ENCODE assay signal across 7 mouse cellular contexts in the genomic region with DNA sequence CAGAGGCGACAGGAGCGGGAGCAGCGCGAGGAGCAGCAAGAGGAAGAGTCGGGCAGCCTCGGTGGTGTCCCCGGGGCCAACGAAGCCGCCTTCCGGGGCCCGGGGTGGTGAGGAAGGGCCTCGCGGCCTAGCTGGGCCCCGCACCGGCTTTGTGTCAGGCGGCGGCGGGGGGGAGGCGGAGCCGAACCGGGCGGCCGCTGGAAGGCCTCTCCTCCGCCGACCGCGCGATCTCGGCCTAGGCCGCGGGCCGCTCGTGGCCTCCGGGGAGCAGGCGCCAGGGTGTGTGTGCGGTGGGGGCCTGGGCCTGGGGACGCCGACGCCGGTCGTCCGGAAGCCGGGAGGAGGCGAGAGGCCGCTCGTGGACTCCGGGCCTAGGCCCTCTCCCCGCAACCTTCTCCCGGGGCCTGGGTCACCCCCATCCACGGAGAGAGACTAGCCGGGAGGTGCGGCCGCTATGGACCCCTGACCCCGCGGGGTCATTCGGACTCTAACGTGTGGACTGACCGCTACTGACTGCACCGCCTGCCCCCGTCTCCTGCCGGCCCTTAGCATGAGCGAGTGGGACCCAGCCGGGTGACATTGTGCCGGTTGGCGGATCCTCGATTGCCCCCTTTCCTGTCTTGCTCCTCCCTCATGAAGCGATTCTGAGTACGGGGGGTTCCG. TPM values are rescaled to one million over a fixed set of nuclear protein-coding genes. Genes with fewer than 3 reads are reported as not detected.
A peak's percentile ranks its signal among the peaks of the same experiment; 100 is the strongest.
DNase-seq lines count a peak whose midpoint lies in the region; ATAC-seq lines count a peak whose summit lies in the region.

No protein-coding gene starts in this region.

- peak overlapping the region; percentile 100 for H3K4me3 ChIP-seq in embryonic facial prominence, embryonic 10.5 days
- peak overlapping the region; percentile 99 for H3K4me3 ChIP-seq in intestine, embryonic 16.5 days (ENCODE audit: low read length)

- no peaks in the 10 kb centered on the region for H3K27me3 ChIP-seq in embryonic facial prominence, embryonic 10.5 days (replicated peaks; ENCODE audit: low read depth, poor library complexity, severe bottlenecking)
- H3K27me3 ChIP-seq in intestine, embryonic 16.5 days (replicated peaks; ENCODE audit: control insufficient read depth, insufficient read depth, low read length): no peaks in the 10 kb centered on the region

- peak; percentile 33 for ATAC-seq in granulocyte monocyte progenitor cell, adult 5-6 weeks (replicated peaks; ENCODE audit: poor library complexity, severe bottlenecking)
- ATAC-seq in intestine, embryonic 16.5 days: peak; percentile 66
- ATAC-seq in megakaryocyte-erythroid progenitor cell, adult 5-6 weeks (replicated peaks; ENCODE audit: low FRiP score, low TSS enrichment, poor library complexity, severe bottlenecking): peak; percentile 20; the same call in 1 of the 2 replicates

- peak overlapping the region; percentile 81 for H3K4me2 ChIP-seq in intestine, embryonic 16.5 days (ENCODE audit: low read depth, low read length)

- peaks cover 27% of the 10 kb centered on the region for H3K4me1 ChIP-seq in embryonic facial prominence, embryonic 10.5 days
- peaks cover 15% of the 10 kb centered on the region for H3K4me1 ChIP-seq in intestine, embryonic 16.5 days (ENCODE audit: control insufficient read depth, insufficient read depth, low read length)

- peak overlapping the region; percentile 100 for H3K27ac ChIP-seq in embryonic facial prominence, embryonic 10.5 days (replicated peaks)
- peak overlapping the region; percentile 83 for H3K27ac ChIP-seq in intestine, embryonic 16.5 days (ENCODE audit: low read length)

- H3K9me3 ChIP-seq in embryonic facial prominence, embryonic 10.5 days: no peaks in the 10 kb centered on the region
- H3K9me3 ChIP-seq in intestine, embryonic 16.5 days (ENCODE audit: control insufficient read depth, low read length): no peaks in the 10 kb centered on the region

- WGBS in embryonic facial prominence, embryonic 10.5 days: under 1% methylated on average over 69 of the region's 69 CpGs
- WGBS in intestine, embryonic 16.5 days: under 1% methylated on average over 63 of the region's 69 CpGs

- intact Hi-C loops in left cerebral cortex, postnatal 36 days (cut with DNase I): loop anchor here (5.0 kb wide), 1 partner anchor 157 kb away; no protein-coding TSS in a partner anchor

- peaks cover 37% of the 10 kb centered on the region for H3K36me3 ChIP-seq in embryonic facial prominence, embryonic 10.5 days (replicated peaks)
- no peaks in the 10 kb centered on the region for H3K36me3 ChIP-seq in intestine, embryonic 16.5 days (ENCODE audit: control insufficient read depth, insufficient read depth, low read length)

- H3K9ac ChIP-seq in intestine, embryonic 16.5 days (ENCODE audit: low read depth, low read length): peak overlapping the region; percentile 100

- DNase-seq in adrenal gland, postnatal 14 days: peak; percentile 73
- peak; percentile 72 for DNase-seq in embryonic facial prominence, embryonic 10.5 days (ENCODE audit: low spot score)
- peak; percentile 61 to 68 for DNase-seq in left cerebral cortex, postnatal 36 days (ENCODE audit: low spot score in 2 of 2)
- peak; percentile 56 for DNase-seq in right cerebral cortex, postnatal 4 days

RNA-seq across cellular contexts. Expression of a gene that starts 4.8 kb away (rescaled TPM):
- total RNA-seq in adrenal gland, postnatal 14 days (2021): 55.2 and 58.2 TPM in 2 replicates
- 29.3 and 30.6 TPM in 2 replicates for polyA plus RNA-seq in embryonic facial prominence, embryonic 10.5 days (2016; fragmentation: Nextera tagmentation; extraction: Ambion mirVana)
- 89.0 and 129 TPM in 2 replicates for total RNA-seq in granulocyte monocyte progenitor cell, adult 5-6 weeks (2014; fragmentation: Nextera tagmentation)
- total RNA-seq in granulocyte monocyte progenitor cell, adult 5-6 weeks (2017): 61.3 and 66.8 TPM in 2 replicates
- 15.5 and 16.5 TPM in 2 replicates for polyA plus RNA-seq in intestine, embryonic 16.5 days (2015; fragmentation: Nextera tagmentation; extraction: Ambion mirVana)
- total RNA-seq in left cerebral cortex, postnatal 36 days (2021): 10 to 100 TPM; 56.3 to 71.0 TPM
- 120 and 143 TPM in 2 replicates for total RNA-seq in megakaryocyte-erythroid progenitor cell, adult 5-6 weeks (2014; fragmentation: Nextera tagmentation)
- 89.7 and 95.3 TPM in 2 replicates for total RNA-seq in megakaryocyte-erythroid progenitor cell, adult 5-6 weeks (2017)

Comparison
In these comparisons a context has a peak if more than half of its experiments do, and no peak if none do; other contexts are left out.
1. Peak in every context shown above with its lines: DNase-seq, ATAC-seq, H3K4me3 ChIP-seq and H3K27ac ChIP-seq.